Mouse (Mus musculus) myocyte (in vitro differentiated cells): ENCODE data around the gene Mrpl20. TPM values are rescaled to one million over a fixed set of nuclear protein-coding genes. Genes with fewer than 3 reads are reported as not detected.

Source experiments
- H3K27me3 ChIP-seq: one replicate; pipeline ENCODE4 v1.6.1; 2011; ENCODE audit not compliant: control insufficient read depth, insufficient read depth, insufficient read length
- H3K36me3 ChIP-seq: one replicate; pipeline ENCODE4 v1.6.1; 2011; ENCODE audit not compliant: control insufficient read depth, insufficient read depth
- H3K4me2 ChIP-seq: one replicate; pipeline ENCODE4 v1.6.1; 2011; ENCODE audit warnings: low read depth, control low read depth
- H3K4me3 ChIP-seq: one replicate; pipeline ENCODE4 v1.5.1; 2011; ENCODE audit warnings: mild to moderate bottlenecking, control low read depth, moderate library complexity
- H3K79me2 ChIP-seq: one replicate; pipeline ENCODE4 v1.6.1; 2011; ENCODE audit not compliant: control insufficient read depth, insufficient read depth
- H3ac ChIP-seq: one replicate; pipeline ENCODE4 v1.6.1; 2011; ENCODE audit not compliant: control insufficient read depth, insufficient read length
- CEBPB ChIP-seq: IDR thresholded peaks from 2 replicates; pipeline ENCODE4 v1.6.1; 2011; ENCODE audit warnings: mild to moderate bottlenecking, moderate library complexity; ENCODE audit not compliant: poor library complexity, insufficient read depth, severe bottlenecking
- E2F4 ChIP-seq: IDR thresholded peaks from one replicate; pipeline ENCODE4 v1.6.1; 2011; ENCODE audit warnings: mild to moderate bottlenecking, control low read depth, moderate library complexity; ENCODE audit not compliant: insufficient read depth
- MAX ChIP-seq: IDR thresholded peaks from one replicate; pipeline ENCODE4 v1.6.1; 2011; ENCODE audit warnings: low read depth, mild to moderate bottlenecking, control low read depth
- MYOD1 ChIP-seq, 3 experiments: IDR thresholded peaks; one replicate each; pipeline ENCODE4 v1.6.1; 2011; ENCODE audit warnings: control low read depth in 2 of 3, low read depth in 2 of 3, mild to moderate bottlenecking in 2 of 3, moderate library complexity in 1 of 3; ENCODE audit not compliant: insufficient read length in 2 of 3, control insufficient read depth in 1 of 3
- MYOG ChIP-seq, 3 experiments: IDR thresholded peaks; one replicate each; pipeline ENCODE4 v1.6.1; 2011; ENCODE audit warnings: control low read depth in 2 of 3, low read depth in 2 of 3, mild to moderate bottlenecking in 2 of 3; ENCODE audit not compliant: insufficient read length in 2 of 3, control insufficient read depth in 1 of 3, insufficient read depth in 1 of 3
- POLR2A ChIP-seq: IDR thresholded peaks from one replicate; pipeline ENCODE4 v1.6.1; 2011; ENCODE audit warnings: low read depth, mild to moderate bottlenecking, control low read depth, moderate library complexity; ENCODE audit not compliant: insufficient read length
- POLR2AphosphoS2 ChIP-seq: IDR thresholded peaks from one replicate; pipeline ENCODE4 v1.6.1; 2011; ENCODE audit warnings: low read depth, control low read depth; ENCODE audit not compliant: insufficient read length
- REST ChIP-seq: IDR thresholded peaks from one replicate; pipeline ENCODE4 v1.6.1; 2011; ENCODE audit warnings: mild to moderate bottlenecking, control low read depth, moderate library complexity; ENCODE audit not compliant: insufficient read depth, insufficient read length
- SRF ChIP-seq: IDR thresholded peaks from one replicate; pipeline ENCODE4 v1.6.1; 2011; ENCODE audit warnings: low read depth; ENCODE audit not compliant: control insufficient read depth, insufficient read length
- TCF12 ChIP-seq: IDR thresholded peaks from one replicate; pipeline ENCODE4 v1.6.1; 2011; ENCODE audit warnings: mild to moderate bottlenecking, control low read depth; ENCODE audit not compliant: poor library complexity, insufficient read depth, severe bottlenecking
- TCF3 ChIP-seq: IDR thresholded peaks from one replicate; pipeline ENCODE4 v1.6.1; 2011; ENCODE audit warnings: low read depth, control low read depth; ENCODE audit not compliant: insufficient read length
- USF1 ChIP-seq: IDR thresholded peaks from one replicate; pipeline ENCODE4 v1.6.1; 2011; ENCODE audit warnings: low read depth, mild to moderate bottlenecking, control low read depth, moderate library complexity
- polyA plus RNA-seq: library from polyadenylated mRNA; unstranded; fragments of >200 nt; fragmentation: generic; extraction: Trizol; gene quantifications from one replicate; pipeline ENCODE4 v1.2.1, GENCODE M21; 2012; ENCODE audit warnings: missing spikeins

Mrpl20 gene
- polyA plus RNA-seq, 1 experiment, result 132 TPM

- H3K36me3 ChIP-seq, result no peaks in the 10 kb centered on the region
- H3K79me2 ChIP-seq, result no peaks in the 10 kb centered on the region
- no peak for TF ChIP-seq USF1
- no peak for TF ChIP-seq REST
- TF ChIP-seq MAX, result no peak
- no peak for TF ChIP-seq POLR2A
- TF ChIP-seq MYOD1 (IDR thresholded peaks at IDR 0.05; ENCODE audit: control insufficient read depth in 1 of 3, insufficient read length in 2 of 3, low read depth in 2 of 3), result no peak
- TF ChIP-seq E2F4, result no peak
- no peak for TF ChIP-seq CEBPB
- no peak for TF ChIP-seq TCF3
- no peak for TF ChIP-seq TCF12
- no peak for TF ChIP-seq SRF
- TF ChIP-seq POLR2AphosphoS2, result no peak
- TF ChIP-seq MYOG (IDR thresholded peaks at IDR 0.05; ENCODE audit: control insufficient read depth in 1 of 3, insufficient read depth in 1 of 3, insufficient read length in 2 of 3, low read depth in 2 of 3), result no peak
- H3K4me2 ChIP-seq, result no peak within 1 kb of the TSS
- peaks cover 15% of the 10 kb centered on the region for H3K27me3 ChIP-seq
- H3ac ChIP-seq, result no peak within 1 kb of the TSS
- H3K4me3 ChIP-seq, result no peak within 1 kb of the TSS
These were observed 12.6 kb upstream of the Mrpl20 start, which contains the start of gene Ankrd65 for GRCm38 (mm10) chr4:155790021-155790489. Gene Ankrd65 (plus strand): TSS chr4:155790439.

DNA sequence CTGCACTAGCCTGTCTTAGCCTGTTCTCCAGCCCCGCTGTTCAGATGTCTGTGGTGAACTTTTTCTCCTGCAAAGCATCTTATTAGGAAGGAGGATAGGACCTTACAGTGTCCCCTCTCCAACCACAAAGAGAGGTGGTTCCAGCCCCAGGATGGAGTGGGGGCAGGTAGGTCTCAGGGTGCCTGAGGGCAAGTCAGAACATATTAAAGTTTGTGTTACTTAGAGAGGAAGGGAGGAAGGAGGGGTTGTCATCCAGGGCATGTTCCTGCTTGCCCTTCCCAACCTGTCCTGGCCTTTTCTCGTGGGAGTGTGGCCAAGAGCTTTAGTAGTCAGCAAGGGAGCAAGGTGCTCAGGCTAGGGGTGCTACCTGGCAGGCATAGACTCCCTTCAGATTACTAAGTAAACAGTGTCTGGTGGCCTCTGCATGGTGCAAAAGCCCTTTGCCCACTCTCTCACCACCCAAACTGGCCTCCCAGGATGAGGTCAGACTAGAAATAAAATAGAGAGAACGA lies 12.0 kb upstream of the Mrpl20 start:
- Histone ChIP-seq H3K4me3 (no peak overlapping the region), H3K79me2 (no peaks in the 10 kb centered on the region), H3K4me2 (no peak overlapping the region), H3K27me3 (peaks cover 15% of the 10 kb centered on the region), H3K36me3 (no peaks in the 10 kb centered on the region), H3ac (no peak overlapping the region)
- TF ChIP-seq MYOD1 (IDR thresholded peaks at IDR 0.05; ENCODE audit: control insufficient read depth in 1 of 3, insufficient read length in 2 of 3, low read depth in 2 of 3) (no peak), MYOG (IDR thresholded peaks at IDR 0.05; ENCODE audit: control insufficient read depth in 1 of 3, insufficient read depth in 1 of 3, insufficient read length in 2 of 3, low read depth in 2 of 3) (no peak), E2F4 (no peak), USF1 (no peak), POLR2A (no peak), TCF3 (no peak), SRF (no peak), POLR2AphosphoS2 (no peak), REST (no peak), TCF12 (no peak), MAX (no peak), CEBPB (no peak)

GRCm38 (mm10) chr4:155791240-155791933 lies 11.3 kb upstream of the Mrpl20 start:
- Histone ChIP-seq H3K79me2 (no peaks in the 10 kb centered on the region), H3K27me3 (peaks cover 15% of the 10 kb centered on the region), H3K4me3 (no peak overlapping the region), H3K36me3 (no peaks in the 10 kb centered on the region), H3ac (no peak overlapping the region), H3K4me2 (no peak overlapping the region)
- TF ChIP-seq MYOG (IDR thresholded peaks at IDR 0.05; ENCODE audit: control insufficient read depth in 1 of 3, insufficient read depth in 1 of 3, insufficient read length in 2 of 3, low read depth in 2 of 3) (no peak), REST (no peak), MAX (no peak), MYOD1 (IDR thresholded peaks at IDR 0.05; ENCODE audit: control insufficient read depth in 1 of 3, insufficient read length in 2 of 3, low read depth in 2 of 3) (no peak), TCF3 (no peak), TCF12 (no peak), USF1 (no peak), POLR2AphosphoS2 (no peak), CEBPB (no peak), POLR2A (no peak), SRF (no peak), E2F4 (no peak)

- Histone ChIP-seq H3K36me3 (no peaks in the 10 kb centered on the region), H3K4me3 (no peak overlapping the region), H3ac (no peak overlapping the region), H3K79me2 (no peaks in the 10 kb centered on the region), H3K4me2 (no peak overlapping the region), H3K27me3 (peaks cover 15% of the 10 kb centered on the region)
- no peak for TF ChIP-seq SRF
- TF ChIP-seq E2F4, result no peak
- TF ChIP-seq CEBPB, result no peak
- TF ChIP-seq POLR2AphosphoS2, result no peak
- TF ChIP-seq USF1, result no peak
- no peak for TF ChIP-seq TCF3
- TF ChIP-seq POLR2A, result no peak
- no peak for TF ChIP-seq MYOD1 (IDR thresholded peaks at IDR 0.05; ENCODE audit: control insufficient read depth in 1 of 3, insufficient read length in 2 of 3, low read depth in 2 of 3)
These were observed 8.9 kb upstream of the Mrpl20 start for GRCm38 (mm10) chr4:155793730-155794129.
